Mouse (Mus musculus) brown adipose tissue, adult 24 weeks (tissue): ENCODE data around the gene Hoxb6. TPM values are rescaled to one million over a fixed set of nuclear protein-coding genes. Genes with fewer than 3 reads are reported as not detected.

Experiments
- H3K27ac ChIP-seq: fragments of 200-500 bp; replicated peaks from 2 replicates; pipeline ENCODE4 v1.5.1; 2012; ENCODE audit warnings: low read depth, mild to moderate bottlenecking, low read length
- H3K4me1 ChIP-seq: fragments of 200-500 bp; 2 replicates; pipeline ENCODE4 v1.6.1; 2012; ENCODE audit warnings: low read length, mixed read lengths; ENCODE audit not compliant: control insufficient read depth, insufficient read depth, insufficient read length
- H3K4me3 ChIP-seq: fragments of 200-500 bp; 2 replicates; pipeline ENCODE4 v1.5.1; 2012; ENCODE audit warnings: low read depth, mild to moderate bottlenecking, low read length, moderate library complexity; ENCODE audit not compliant: insufficient read depth
- polyA plus RNA-seq: library from polyadenylated mRNA; stranded (reverse); fragments of >200 nt; gene quantifications from 2 replicates; pipeline ENCODE4 v1.2.4, GENCODE M21; 2012; ENCODE audit not compliant: missing spikeins, insufficient read depth, insufficient read length

Gene Hoxb6
- polyA plus RNA-seq, 1 experiment: 0.91 TPM

GRCm38 (mm10) chr11:96288455-96289221 lies 3.6 kb upstream of the Hoxb6 start:
- H3K27ac ChIP-seq: no peak overlapping the region
- H3K4me3 ChIP-seq: no peak overlapping the region
- H3K4me1 ChIP-seq: no peaks in the 10 kb centered on the region

GRCm38 (mm10) chr11:96289293-96289692 lies 3.0 kb upstream of the Hoxb6 start:
- Histone ChIP-seq H3K27ac (no peak overlapping the region), H3K4me3 (no peak overlapping the region), H3K4me1 (no peaks in the 10 kb centered on the region)

GRCm38 (mm10) chr11:96289837-96290236 lies 2.4 kb upstream of the Hoxb6 start:
- Histone ChIP-seq H3K4me1 (no peaks in the 10 kb centered on the region), H3K27ac (0 out of 2 replicates have a peak overlapping the region, but pooled peaks have one; percentile 69), H3K4me3 (no peak overlapping the region)

GRCm38 (mm10) chr11:96290705-96291355 lies 1.4 kb upstream of the Hoxb6 start:
- peak overlapping the region; percentile 17; the same call in 1 of the 2 replicates for H3K4me3 ChIP-seq
- H3K27ac ChIP-seq: peak overlapping the region; percentile 69
- no peaks in the 10 kb centered on the region for H3K4me1 ChIP-seq

- Histone ChIP-seq H3K27ac (peak overlapping the region; percentile 66), H3K4me3 (peak overlapping the region; percentile 67), H3K4me1 (no peaks in the 10 kb centered on the region)
Observed at GRCm38 (mm10) chr11:96292565-96293301, 457 bp downstream of the Hoxb6 start.

GRCm38 (mm10) chr11:96293302-96293921 lies 1.1 kb downstream of the Hoxb6 start:
- H3K27ac ChIP-seq: peak overlapping the region; percentile 55
- H3K4me1 ChIP-seq: no peaks in the 10 kb centered on the region
- H3K4me3 ChIP-seq: peak overlapping the region; percentile 67

- H3K4me3 ChIP-seq: peak overlapping the region; percentile 67
- no peaks in the 10 kb centered on the region for H3K4me1 ChIP-seq
- 0 out of 2 replicates have a peak overlapping the region, but pooled peaks have one; percentile 9 for H3K27ac ChIP-seq
Observed at GRCm38 (mm10) chr11:96294245-96295091, 2.2 kb downstream of the Hoxb6 start.

GRCm38 (mm10) chr11:96295092-96295835 lies 3.0 kb downstream of the Hoxb6 start:
- peak overlapping the region; percentile 47 for H3K4me3 ChIP-seq
- H3K27ac ChIP-seq: no peak overlapping the region
- no peaks in the 10 kb centered on the region for H3K4me1 ChIP-seq

- no peak overlapping the region for H3K4me3 ChIP-seq
- H3K4me1 ChIP-seq: no peaks in the 10 kb centered on the region
- H3K27ac ChIP-seq: no peak overlapping the region
Observed at GRCm38 (mm10) chr11:96296997-96297396, 4.7 kb downstream of the Hoxb6 start.

- Histone ChIP-seq H3K4me3 (no peak overlapping the region), H3K27ac (no peak overlapping the region), H3K4me1 (no peaks in the 10 kb centered on the region)
Observed at GRCm38 (mm10) chr11:96297428-96297827, 5.2 kb downstream of the Hoxb6 start.

- Histone ChIP-seq H3K4me1 (no peaks in the 10 kb centered on the region), H3K27ac (no peak overlapping the region), H3K4me3 (no peak overlapping the region)
Observed at GRCm38 (mm10) chr11:96297968-96298635, 5.8 kb downstream of the Hoxb6 start.

- Histone ChIP-seq H3K27ac (0 out of 2 replicates have a peak overlapping the region, but pooled peaks have one; percentile 11), H3K4me3 (peak overlapping the region; percentile 74), H3K4me1 (no peaks in the 10 kb centered on the region)
Observed at GRCm38 (mm10) chr11:96298895-96299667, 6.8 kb downstream of the Hoxb6 start.

GRCm38 (mm10) chr11:96299781-96300180 lies 7.5 kb downstream of the Hoxb6 start:
- no peaks in the 10 kb centered on the region for H3K4me1 ChIP-seq
- no peak overlapping the region for H3K27ac ChIP-seq
- peak overlapping the region; percentile 74 for H3K4me3 ChIP-seq
